Mouse (Mus musculus): ENCODE measurements around the gene Erh. TPM values are rescaled to one million over a fixed set of nuclear protein-coding genes. Genes with fewer than 3 reads are reported as not detected.

Erh gene
- total RNA-seq (2014; fragmentation: Nextera tagmentation) (129 and 164 TPM in 2 replicates), total RNA-seq (2017) (75.6 and 95.5 TPM in 2 replicates)

DNA sequence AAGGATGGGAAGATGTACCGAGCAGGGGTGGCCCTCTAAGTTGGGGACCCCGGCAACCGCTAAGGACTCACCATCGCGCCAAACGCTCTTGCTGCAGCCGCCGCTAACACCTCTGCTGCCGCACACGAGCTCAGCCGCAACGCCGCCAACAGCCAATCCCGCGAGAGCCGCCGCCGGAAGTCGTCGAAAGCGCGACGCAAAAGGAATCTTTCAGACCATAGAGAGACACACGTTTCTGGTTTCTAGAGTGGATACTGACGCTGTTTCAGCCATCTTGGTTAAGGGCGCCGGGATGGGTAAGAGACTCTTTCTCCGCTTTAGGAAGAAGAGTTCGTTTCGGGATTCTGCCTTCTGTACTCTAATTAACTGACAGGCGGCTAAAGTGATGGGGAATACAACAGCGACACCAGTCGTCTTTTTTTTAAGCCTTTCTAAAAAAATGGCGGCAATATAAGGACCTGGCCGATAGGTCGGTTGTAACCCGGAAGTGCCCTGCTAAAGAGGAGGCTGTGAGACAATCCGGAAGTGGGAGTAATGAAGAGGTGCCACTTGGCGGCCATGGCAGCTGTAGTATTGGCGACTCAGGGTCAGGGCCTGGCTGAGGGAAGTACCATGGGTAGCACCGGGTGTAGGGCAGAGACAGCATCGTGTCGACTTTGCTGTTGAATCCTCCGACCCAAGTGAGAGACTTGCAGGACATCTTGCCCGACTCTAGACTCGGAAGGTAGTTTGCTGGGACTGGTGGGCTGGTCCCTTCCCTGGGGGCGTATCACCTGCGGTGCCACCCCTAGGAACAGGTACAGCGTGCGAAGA is at the start of gene Erh, which contains the start of gene Slc39a9:
Erh (minus strand) TSS at position 649 of the 813 bp plus-strand sequence.
Slc39a9 (plus strand) TSS at position 191 of the 813 bp plus-strand sequence.
- ATAC-seq (replicated peaks; ENCODE audit: poor library complexity, severe bottlenecking): peak; percentile 87

DNA sequence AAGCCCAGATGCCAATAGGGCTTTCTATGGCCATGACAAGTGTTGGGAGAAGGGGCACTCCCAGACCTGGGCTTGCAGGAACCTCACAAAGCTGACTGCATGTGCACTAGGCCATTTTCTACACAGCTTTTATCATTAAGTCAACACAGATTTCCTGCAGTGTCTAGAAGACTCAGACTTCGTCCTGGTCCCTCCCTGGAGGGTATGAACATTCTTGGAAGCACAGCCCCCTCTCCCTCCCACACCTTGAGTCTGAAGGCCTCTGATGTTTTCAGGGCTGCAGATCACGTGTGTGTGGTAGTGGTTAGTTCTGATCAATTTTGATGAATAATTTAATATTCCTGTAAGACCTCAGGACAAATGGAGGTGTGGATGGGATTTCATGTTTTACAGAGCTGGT is 49.6 kb upstream of the Erh start:
- no peak for ATAC-seq (replicated peaks; ENCODE audit: poor library complexity, severe bottlenecking)

DNA sequence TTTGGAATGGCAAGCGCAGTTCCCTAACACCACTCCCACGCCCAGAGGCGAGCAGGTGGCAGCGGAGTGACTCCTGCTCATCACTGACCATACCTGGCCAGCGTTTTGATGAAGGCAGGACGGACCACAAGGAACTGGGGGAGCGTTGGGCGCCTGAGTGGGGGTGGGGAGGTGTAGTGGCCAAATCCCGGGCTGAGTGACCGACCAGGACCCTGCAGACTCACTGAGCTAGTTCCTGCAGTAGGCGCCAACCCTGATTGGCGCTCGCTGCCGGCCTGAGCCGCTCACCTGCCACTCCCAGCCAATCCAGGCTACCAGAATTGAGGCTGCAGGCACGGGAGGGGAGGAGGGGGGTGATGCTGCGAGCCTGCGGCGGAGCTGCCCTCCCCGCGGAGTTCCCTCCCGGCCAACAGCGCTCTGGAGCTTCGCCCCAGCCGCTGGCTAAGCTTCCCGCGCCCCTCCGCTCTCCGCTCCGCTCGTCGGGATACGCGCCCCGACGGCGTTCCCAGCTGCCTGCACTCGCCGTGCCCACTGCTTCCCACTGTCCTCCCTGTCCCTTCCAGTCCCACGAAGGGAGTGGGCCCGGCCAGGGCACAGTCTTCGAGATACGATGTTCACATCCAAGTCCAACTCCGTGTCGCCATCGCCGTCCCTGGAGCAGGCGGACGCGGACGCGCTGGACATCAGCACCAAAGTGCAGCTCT is 48.3 kb upstream of the Erh start, which contains the start of gene Plekhd1:
Plekhd1 (plus strand) TSS at position 323 of the 704 bp plus-strand sequence.
- ATAC-seq (replicated peaks; ENCODE audit: poor library complexity, severe bottlenecking): peak; percentile 12; the same call in 1 of the 2 replicates

DNA sequence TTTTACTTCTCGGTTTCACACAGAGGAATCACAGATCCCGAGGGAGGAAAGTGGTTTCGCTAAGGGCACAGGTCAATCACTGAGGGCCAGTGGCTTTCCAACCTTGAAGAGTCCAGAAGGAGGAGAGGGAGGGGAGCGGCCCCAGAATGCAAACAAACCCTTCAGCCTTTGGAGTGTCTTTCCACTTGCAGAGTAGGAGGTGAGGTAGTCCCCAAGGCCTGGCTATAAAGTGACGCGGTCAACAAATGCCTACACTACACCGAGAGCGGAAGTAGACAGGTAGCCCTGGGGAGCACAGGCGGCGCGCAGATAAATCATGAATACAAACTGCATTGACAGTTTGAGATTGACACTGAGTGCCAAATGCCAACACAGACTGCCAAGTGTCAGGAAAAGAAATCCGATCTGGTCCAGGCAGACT is 47.5 kb upstream of the Erh start:
- no peak for ATAC-seq (replicated peaks; ENCODE audit: poor library complexity, severe bottlenecking)

DNA sequence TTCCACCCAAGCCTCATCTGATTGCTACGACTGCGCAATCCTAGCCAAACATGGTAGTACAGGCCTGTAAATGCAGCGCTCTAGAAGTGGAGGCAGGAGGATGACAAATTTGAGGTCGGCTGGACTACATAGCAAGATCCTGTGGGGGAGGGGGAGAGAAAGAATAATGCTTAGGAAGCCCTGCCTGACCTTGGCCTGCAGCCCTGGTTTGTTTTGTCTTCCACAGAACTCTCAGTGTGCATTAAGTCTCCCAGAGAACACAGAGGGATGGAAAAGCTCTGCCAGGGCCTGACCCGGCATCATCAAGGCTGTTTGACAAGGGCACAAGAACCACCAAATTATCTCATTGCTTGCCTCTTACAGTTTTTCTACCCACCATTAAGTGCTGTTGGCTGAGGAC is 45.6 kb upstream of the Erh start:
- no peak for ATAC-seq (replicated peaks; ENCODE audit: poor library complexity, severe bottlenecking)

DNA sequence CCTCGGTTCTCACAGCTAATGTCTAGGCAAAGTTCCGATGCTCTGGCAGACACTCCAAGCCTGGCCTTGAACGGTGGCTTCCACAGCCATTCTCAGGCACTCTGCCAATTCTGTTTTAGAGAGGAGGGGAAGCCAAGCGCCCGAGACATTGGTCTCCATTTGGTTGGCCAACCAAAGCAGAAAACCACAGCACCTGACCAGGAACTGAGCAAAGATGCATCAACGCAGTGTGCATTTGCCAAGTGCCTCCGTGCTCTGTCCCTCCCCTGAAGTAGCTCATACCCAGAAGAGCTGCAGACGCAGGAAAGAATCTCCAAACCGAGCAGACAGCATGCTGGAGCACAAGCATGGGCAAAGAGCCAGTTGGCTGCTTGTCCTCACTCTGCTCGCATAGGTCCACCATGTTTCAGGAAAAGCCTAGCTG is 43.7 kb upstream of the Erh start:
- ATAC-seq (replicated peaks; ENCODE audit: poor library complexity, severe bottlenecking): peak; percentile 70

DNA sequence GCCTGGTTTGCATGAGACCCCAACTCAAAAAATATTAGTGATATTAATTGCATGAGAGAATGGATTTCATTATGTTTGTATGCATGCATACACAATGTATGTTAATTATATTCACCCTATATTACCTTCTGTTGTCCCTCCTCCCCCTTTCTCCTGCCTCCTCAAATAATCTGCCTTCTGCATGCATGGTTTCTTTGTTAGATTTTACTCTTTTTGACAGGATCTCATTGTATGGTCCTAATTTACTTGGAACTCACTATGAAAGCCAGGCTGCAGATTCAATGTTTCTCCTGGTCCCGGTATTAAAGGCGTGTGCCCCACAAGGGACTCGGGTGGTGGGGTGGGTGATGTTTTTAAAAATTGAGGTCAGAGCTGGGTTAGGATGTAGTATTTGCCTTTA is 40.2 kb upstream of the Erh start:
- ATAC-seq (replicated peaks; ENCODE audit: poor library complexity, severe bottlenecking): no peak

DNA sequence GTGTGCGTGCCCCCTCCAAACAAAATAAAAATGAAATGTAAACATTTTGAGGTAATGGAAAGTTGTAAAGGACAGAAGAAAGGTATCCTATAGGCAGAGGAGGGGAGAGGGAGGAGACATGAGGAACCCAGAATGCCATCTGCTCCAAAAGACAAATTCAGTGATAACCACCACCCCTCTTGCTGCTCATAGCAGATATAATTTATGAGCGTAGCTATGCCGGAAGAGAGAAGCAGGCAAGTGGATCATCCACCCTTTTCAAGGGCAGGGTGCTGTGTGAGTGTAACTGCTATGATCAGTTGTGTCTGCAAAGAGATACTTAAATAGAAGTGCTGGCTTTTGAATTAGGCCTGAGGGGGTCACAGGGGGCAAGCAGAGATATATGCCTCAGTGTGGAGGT is 39.4 kb upstream of the Erh start:
- no peak for ATAC-seq (replicated peaks; ENCODE audit: poor library complexity, severe bottlenecking)

DNA sequence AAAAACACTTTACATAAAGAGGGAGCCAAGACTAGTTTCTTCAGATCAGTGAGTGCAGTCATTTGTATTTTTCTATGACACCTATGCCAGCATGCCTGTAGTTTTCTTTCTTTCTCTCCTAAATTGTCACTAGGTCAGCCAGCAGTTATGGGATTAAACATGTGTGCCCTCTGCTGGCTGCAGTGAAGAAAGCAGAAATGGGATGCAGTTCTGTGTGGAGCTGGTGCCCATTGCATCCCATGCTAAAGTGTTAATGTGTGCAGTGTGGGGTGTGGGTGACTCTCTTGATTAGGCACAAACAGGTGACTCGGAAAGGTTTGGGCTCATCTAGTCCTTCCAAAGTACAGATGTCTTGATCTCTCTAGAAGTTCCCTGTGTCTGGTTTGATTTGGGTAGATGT is 37.2 kb upstream of the Erh start:
- no peak for ATAC-seq (replicated peaks; ENCODE audit: poor library complexity, severe bottlenecking)

DNA sequence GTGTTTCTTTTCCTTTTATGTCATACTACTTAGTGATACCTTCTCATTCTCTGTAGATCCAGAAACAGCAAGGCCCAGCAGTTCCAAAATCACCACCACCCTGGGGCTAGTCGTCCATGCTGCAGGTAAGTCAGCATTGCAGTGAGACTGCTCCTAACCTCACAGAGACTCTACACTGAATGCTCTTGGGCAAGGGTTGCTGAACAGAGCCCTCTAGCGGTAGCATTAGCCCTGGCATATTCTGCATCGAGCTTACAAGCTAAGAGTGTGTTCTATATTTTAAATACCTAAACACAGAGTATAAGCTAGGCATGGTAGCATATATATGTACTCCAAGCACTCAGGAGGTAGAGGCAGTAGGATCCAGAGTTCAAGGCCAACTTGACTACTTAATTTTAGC is 29.0 kb upstream of the Erh start:
- ATAC-seq (replicated peaks; ENCODE audit: poor library complexity, severe bottlenecking): peak; percentile 30; the same call in 1 of the 2 replicates

DNA sequence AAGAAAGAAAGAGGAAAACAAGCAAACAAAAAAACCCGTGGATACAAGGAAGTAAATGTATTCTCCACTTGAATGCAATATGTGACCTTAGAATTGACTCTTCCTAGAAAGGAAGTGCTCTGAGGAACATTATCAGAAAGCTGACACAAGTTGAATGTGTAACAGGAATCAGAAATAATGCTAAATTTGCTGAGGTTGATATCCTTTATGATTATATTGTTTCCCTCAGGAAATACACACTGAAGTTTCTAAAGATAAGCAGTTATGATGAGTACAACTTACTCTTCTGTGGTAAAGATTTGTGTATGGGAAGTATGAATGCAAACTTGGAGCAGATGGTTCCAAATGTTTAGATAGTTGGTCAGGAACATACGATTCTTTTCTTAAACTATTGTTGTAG is 24.2 kb upstream of the Erh start:
- no peak for ATAC-seq (replicated peaks; ENCODE audit: poor library complexity, severe bottlenecking)

DNA sequence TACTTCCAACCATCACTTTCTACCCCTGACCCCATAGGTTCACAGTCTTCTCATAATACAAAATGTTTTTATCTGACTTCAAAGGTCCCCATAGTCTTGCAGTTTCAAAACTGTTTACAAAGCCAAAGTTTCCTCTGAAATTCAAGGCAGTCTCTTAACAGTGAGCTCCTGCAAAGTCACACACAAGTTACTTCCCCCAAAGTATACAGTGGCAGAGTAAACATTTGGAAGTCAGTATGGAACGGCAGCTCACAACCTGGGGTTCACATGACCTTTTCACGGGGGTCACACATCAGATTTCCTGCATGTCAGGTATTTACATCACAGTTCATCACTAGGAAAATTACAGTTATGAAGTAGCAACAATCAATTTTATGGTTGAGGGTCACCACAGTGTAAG is 19.8 kb upstream of the Erh start:
- no peak for ATAC-seq (replicated peaks; ENCODE audit: poor library complexity, severe bottlenecking)

DNA sequence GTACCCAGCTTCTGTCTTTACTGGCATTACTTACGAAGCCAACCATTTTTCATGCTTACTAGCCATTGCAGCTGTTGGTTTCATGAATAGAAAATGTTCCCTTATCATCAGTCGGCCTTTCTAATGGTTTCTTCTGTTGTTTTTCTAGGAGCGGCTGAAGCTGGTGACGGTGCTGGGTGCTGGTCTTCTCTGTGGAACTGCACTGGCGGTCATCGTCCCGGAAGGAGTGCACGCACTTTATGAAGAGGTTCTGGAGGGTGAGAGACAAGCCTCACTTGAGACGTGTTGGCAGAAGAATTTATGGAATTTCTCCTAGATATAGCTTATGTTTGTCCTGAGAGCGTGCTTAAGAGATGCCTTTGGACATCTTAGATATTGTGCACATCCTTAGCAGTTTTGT is 18.2 kb upstream of the Erh start:
- no peak for ATAC-seq (replicated peaks; ENCODE audit: poor library complexity, severe bottlenecking)

DNA sequence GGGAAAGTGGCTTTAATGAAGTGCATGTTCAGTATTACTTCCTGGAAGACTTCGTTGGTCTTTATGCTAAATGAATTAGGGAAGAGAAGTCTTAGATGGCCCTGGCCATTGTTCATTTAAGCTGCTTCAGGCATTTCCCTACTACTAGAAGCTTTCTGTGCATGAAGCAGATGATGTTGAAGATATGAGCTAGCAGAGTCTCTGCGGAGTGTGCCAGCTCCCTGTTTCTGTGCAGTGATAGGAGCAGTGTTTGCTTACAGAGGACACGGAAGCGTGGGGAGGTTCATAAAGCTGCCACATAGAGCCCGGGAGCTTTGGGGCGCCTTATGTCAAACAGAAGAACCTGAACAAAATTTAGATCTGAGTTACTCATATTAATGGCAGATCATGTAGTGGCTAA is 14.5 kb upstream of the Erh start:
- ATAC-seq (replicated peaks; ENCODE audit: poor library complexity, severe bottlenecking): no peak

DNA sequence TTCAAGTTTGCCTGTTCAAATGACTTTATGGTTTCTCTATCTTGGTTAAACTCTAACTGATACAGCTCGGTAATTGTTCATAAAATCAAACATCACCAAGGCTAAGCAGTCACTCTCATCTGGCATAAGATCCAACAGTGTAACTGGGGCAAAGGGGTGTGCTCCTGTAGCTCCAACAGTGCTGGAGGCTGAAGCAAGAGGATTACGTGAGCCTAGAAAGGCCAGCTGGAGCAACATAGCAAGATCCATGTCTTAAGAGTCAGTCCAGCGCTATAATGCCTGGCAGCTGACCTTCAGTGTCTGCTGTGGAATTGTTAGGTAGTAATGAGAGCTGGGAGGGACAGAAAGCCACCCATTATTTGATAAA is 10.5 kb upstream of the Erh start:
- no peak for ATAC-seq (replicated peaks; ENCODE audit: poor library complexity, severe bottlenecking)

DNA sequence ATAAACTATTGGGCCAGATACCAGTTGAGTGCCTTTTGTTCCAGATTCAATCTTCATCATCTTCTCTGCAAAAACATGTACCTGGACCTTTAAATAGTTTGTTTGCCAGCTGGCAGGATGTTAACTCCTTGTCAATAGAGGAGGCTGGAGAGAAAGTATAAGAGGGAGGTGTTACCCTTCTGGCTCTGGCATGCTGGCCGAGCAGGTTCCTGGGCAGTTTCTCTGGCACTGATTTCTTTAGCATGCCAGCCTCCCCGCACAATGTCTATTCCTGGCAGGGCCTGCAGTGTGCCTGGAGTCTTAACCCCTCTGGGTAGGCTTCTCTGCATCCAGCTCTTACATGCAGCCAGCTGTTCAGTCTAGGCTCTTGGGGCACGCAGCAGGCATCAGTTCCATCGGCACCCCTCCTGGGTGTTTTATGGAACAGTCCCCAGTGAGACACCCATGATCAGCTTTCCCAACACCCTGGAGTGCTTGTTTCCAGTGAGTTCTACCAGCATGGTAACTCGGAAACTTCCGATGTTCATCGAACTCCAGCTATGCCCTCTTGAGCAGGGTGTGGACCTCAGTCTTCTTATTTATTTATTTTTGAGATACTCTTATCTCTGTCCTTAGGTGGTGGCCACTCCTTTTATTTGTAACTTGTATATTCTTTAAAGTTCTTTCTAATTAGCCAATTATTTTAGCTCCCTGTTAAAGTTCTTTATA is 10.0 kb upstream of the Erh start:
- ATAC-seq (replicated peaks; ENCODE audit: poor library complexity, severe bottlenecking): no peak

DNA sequence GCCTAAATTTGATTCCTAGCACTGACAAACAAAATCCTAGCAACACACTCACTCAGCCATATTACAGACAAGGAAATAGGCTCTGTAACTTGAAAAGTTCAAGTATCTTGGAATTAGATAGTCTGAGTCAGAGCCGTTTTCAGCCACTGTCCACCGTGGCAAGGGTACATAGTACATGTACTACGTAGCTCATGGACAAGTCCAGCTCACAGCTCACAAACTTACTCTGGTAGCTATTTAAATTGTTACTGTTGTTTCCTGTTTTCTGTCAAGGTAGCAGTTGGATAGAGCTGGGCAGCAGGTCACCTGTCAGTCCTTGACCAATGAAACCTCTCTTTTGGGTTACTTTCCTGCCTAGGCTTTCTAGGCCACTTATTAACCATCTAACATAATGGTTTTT is 2.2 kb upstream of the Erh start:
- no peak for ATAC-seq (replicated peaks; ENCODE audit: poor library complexity, severe bottlenecking)

DNA sequence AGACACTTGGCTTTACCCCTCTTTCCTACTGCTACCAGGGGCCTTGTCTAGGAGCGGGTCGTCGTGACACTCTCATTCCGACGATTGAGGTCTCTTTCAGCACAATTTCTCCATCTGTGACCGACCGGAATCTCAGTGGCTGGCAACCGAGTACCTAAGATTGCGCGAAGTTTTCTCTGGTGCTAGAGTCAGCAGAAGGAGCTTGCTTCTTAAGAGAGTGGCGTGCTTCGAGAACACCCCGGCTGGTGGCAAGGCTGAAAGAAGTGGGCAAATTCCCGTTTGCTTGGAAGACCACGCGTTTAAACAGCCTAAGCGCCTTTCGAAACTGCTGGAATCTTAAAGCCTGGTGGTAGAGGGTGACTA is 346 bp upstream of the Erh start:
- no peak for ATAC-seq (replicated peaks; ENCODE audit: poor library complexity, severe bottlenecking)

DNA sequence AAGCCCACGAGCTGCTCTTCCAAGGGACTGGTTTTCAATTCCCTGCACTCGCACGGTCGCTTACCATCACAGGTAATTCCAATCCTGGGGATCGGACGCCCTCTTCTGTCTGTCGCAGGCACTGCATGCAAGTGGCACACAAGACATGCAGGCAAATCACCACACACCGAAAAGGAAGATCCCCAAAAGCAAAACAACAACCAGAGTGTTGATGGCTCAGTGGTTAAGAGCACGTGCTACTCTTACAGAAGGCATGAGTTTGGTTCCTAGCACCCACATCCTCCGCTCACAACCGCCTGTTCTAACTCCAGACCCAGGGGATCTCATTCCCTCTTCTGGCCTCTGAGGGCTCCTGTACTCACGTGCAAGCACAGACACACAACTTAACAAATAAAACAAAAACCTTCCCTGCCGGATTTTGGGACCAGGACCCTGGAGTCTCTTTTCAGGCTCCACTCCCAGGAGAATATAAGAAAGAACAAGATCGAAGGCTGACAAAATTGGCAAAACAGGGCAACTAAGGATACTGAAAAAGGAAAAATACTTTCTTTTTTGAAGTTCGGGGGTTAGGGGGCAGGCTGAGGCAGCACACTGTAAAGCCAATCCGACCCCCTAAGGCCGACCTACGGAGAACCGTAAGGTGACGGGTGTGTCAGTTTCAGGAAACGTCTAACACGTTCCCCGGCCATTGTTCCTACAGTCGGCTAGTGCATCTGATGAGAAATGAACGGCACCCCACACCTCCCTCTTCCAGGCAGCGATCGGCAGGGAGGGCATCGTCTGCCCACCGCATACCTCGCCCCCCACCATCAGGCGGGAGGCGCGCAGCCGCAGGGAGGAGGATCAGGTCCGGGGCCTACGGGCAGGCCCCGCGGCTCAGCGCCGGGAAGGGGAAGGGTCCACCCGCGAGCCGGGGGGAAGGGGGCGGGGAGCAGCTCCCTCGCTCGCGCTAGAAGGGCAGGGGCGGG is 1.1 kb downstream of the Erh start:
- ATAC-seq (replicated peaks; ENCODE audit: poor library complexity, severe bottlenecking): peak; percentile 49

DNA sequence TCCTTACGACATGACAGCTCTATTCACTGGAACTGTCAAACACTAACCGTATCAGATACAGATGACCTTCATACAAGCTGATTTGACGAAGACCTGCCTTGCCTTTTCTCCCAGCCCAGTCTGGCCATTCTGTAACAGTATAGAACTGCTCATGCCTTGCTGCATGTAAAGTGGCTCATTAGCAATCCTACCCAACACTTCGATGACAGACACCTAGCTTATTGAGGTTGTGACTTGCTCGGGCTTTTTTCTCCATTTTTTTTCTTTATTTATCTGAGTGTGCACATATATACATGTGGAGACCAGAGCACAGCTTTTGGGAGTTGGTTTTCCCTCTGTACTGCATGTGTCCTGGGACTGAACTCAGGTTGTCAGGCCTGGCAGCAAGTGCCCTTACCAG is 12.4 kb downstream of the Erh start:
- no peak for ATAC-seq (replicated peaks; ENCODE audit: poor library complexity, severe bottlenecking)
